In genomic region chr13:96742871-96743270, GRCm38 (mm10) we compare ENCODE assay signal across 18 mouse cellular contexts. TPM values are rescaled to one million over a fixed set of nuclear protein-coding genes. Genes with fewer than 3 reads are reported as not detected.
A peak's percentile ranks its signal among the peaks of the same experiment; 100 is the strongest.
DNase-seq lines count a peak whose midpoint lies in the region; ATAC-seq lines count a peak whose summit lies in the region.
"Had no signal": no experiment of that assay in that cellular context is flagged by ENCODE, and none has a peak within 500 bp of the region (broad histone marks: within the 10 kb centered on the region; RNA-seq: fewer than 3 reads in every experiment).

No protein-coding gene starts in this region.

- DNase-seq in layer of hippocampus, adult 18-20 months (ENCODE audit: low spot score in 2 of 2): peak; percentile 1 to 63
- DNase-seq in layer of hippocampus, postnatal 10 days (ENCODE audit: low spot score in 2 of 2): no peak
- peak; percentile 63 for DNase-seq in adrenal gland, adult 8-10 months
- no peak for DNase-seq in B cell, adult 2 months
- no peak for DNase-seq in ovary, postnatal 10 days (ENCODE audit: low spot score)
- DNase-seq: cerebellum, adult 2 months; embryo, embryonic 11 days; heart, postnatal 4 days; kidney, adult 18-20 months; kidney, postnatal 14 days; lung, postnatal 36 days; midbrain, embryonic 14.5 days; right cerebral cortex, postnatal 25 days had no signal

- peak; percentile 97 for ATAC-seq in granulocyte monocyte progenitor cell, adult 5-6 weeks (replicated peaks; ENCODE audit: poor library complexity, severe bottlenecking)
- ATAC-seq in megakaryocyte, adult 5-6 weeks (ENCODE audit: poor library complexity, severe bottlenecking): peak; percentile 59
- no peak for ATAC-seq in cerebellum, adult (ENCODE audit: insufficient number of reproducible peaks, low FRiP score, low TSS enrichment)
- ATAC-seq: forebrain, embryonic 13.5 days; hindbrain, postnatal 0 days had no signal

RNA-seq across cellular contexts. Expression of gene Ankrd31, which starts 5.2 kb away (rescaled TPM):
- total RNA-seq in layer of hippocampus, adult 18-20 months (2021): under 1 TPM; 0.20 to 0.74 TPM
- under 1 TPM; 0.18 to 0.66 TPM for total RNA-seq in layer of hippocampus, postnatal 10 days (2021)
- under 1 TPM in 1 of 4 experiments, not detected in 3; 0.12 TPM for total RNA-seq in adrenal gland, adult 8-10 months (2022)
- total RNA-seq in granulocyte monocyte progenitor cell, adult 5-6 weeks (2014; fragmentation: Nextera tagmentation): not detected in 2 replicates
- not detected in 2 replicates for total RNA-seq in granulocyte monocyte progenitor cell, adult 5-6 weeks (2017)
- total RNA-seq in megakaryocyte, adult 5-6 weeks (2015): not detected in 2 replicates
- not detected in 2 replicates for total RNA-seq in megakaryocyte, adult 5-6 weeks (2017)
- total RNA-seq: heart, postnatal 4 days had no signal

Comparison
In these comparisons a context has a peak if more than half of its experiments do, and no peak if none do; other contexts are left out.
1. DNase-seq: peak in layer of hippocampus, adult 18-20 months (2 of 2) and adrenal gland, adult 8-10 months (single experiment); none in layer of hippocampus, postnatal 10 days (0 of 2), B cell, adult 2 months (0 of 2) and ovary, postnatal 10 days (single experiment).